Mouse (Mus musculus) heart, postnatal 0 days (tissue): Measurements from ENCODE around the gene Cry2. TPM values are rescaled to one million over a fixed set of nuclear protein-coding genes. Genes with fewer than 3 reads are reported as not detected.

ENCODE experiments used
- ATAC-seq: fragments of 200-750 bp; cut with Nextera tagmentation; 2 replicates; pipeline ENCODE4 v1.8.0; 2017; ENCODE audit warnings: low read depth, moderate number of reproducible peaks, moderate library complexity; ENCODE audit not compliant: insufficient read depth
- DNase-seq: peaks from one replicate; pipeline ENCODE4 v3.0.0-alpha.2; 2016; ENCODE audit warnings: low spot score
- H3K27ac ChIP-seq: fragments of 300-500 bp; sonication (generic); 2 replicates; pipeline ENCODE4 v1.5.1; 2014; ENCODE audit warnings: low read depth, mild to moderate bottlenecking
- H3K27me3 ChIP-seq: fragments of 300-500 bp; sonication (generic); 2 replicates; pipeline ENCODE4 v1.6.1; 2014; ENCODE audit warnings: low read length, mixed read lengths; ENCODE audit not compliant: control insufficient read depth, insufficient read depth
- H3K36me3 ChIP-seq: fragments of 300-500 bp; sonication (generic); replicated peaks from 2 replicates; pipeline ENCODE4 v1.6.1; 2014; ENCODE audit warnings: low read length, mixed read lengths; ENCODE audit not compliant: control insufficient read depth, insufficient read depth
- H3K4me1 ChIP-seq: fragments of 300-500 bp; sonication (generic); 2 replicates; pipeline ENCODE4 v1.6.1; 2014; ENCODE audit warnings: antibody characterized with exemption; ENCODE audit not compliant: control insufficient read depth, insufficient read depth
- H3K4me2 ChIP-seq: fragments of 300-500 bp; sonication (generic); 2 replicates; pipeline ENCODE4 v1.6.1; 2014; ENCODE audit warnings: low read depth, mild to moderate bottlenecking, low read length, moderate library complexity
- H3K4me3 ChIP-seq: fragments of 300-500 bp; sonication (generic); 2 replicates; pipeline ENCODE4 v1.5.1; 2014; ENCODE audit warnings: low read depth, low read length
- H3K9ac ChIP-seq: fragments of 300-500 bp; sonication (generic); replicated peaks from 2 replicates; pipeline ENCODE4 v1.6.1; 2014; ENCODE audit warnings: low read depth, low read length, mixed read lengths
- H3K9me3 ChIP-seq: fragments of 300-500 bp; sonication (generic); replicated peaks from 2 replicates; pipeline ENCODE4 v1.6.1; 2016; ENCODE audit warnings: low read length; ENCODE audit not compliant: control insufficient read depth
- CTCF ChIP-seq: IDR thresholded peaks from 2 replicates; pipeline ENCODE4 v1.5.1; 2016; ENCODE audit warnings: antibody characterized with exemption, control low read depth, low read depth
- EP300 ChIP-seq: IDR thresholded peaks from 2 replicates; pipeline ENCODE4 v1.6.1; 2016; ENCODE audit warnings: antibody characterized with exemption, low read depth
- WGBS: fragments of 180-500 bp; shearing (Covaris S2); extraction: QIAGEN DNeasy Blood & Tissue Kit; methylation state at CpG from one replicate; pipeline ENCODE4 v1.1.7; 2014; 5-methylcytosine and 5-hydroxymethylcytosine counted together
- polyA plus RNA-seq: library from polyadenylated mRNA; unstranded; fragments of >200 nt; fragmentation: Nextera tagmentation; extraction: Ambion mirVana; gene quantifications from 2 replicates; pipeline ENCODE4 v1.2.1, GENCODE M21; 2015
- total RNA-seq: library from RNA; depleted of rRNA; stranded (reverse); fragments of >200 nt; gene quantifications from 2 replicates; pipeline ENCODE4 v1.2.3, GENCODE M21; 2014; ENCODE audit warnings: low replicate concordance

Gene Cry2
- total and polyA plus RNA-seq, 2 experiments from 2014 or later: 9.5 to 17.3 TPM

DNA sequence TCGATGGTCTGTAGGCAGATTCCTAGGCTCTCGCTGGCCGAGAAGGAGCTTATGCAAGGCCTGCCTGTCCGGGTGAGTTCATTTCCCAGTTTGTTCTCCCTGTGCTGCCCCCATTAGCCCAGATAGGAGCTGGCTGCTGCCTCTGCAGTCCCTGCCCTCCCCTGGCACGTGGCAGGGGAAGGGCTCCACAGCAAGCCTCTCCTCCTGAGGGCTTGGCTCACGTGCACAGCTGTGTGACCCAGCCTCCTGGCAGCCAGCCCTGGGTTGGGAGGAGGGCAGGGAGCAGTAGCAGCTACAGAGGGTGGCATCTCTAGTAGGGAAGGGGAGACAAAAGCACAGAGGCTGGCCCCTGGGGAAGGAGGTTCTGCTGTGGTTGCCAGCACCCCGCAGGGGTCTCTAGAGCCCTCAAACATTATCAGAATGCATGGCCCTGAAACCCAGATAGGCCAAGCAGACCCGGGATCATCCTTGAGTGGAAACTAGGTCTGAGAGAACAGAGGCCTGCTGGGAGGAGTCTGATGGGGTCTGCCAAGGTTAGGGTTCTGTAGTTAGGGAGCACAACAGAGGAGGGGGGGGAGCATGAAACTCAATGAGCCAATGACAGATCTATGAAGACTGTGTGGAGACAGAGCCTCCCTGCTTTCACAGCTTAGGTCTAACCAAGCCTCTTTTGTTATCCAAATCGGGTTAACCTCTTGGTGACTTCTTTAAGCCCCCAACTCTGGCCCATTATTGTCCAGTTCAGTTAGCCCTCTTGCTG, 10.0 kb downstream of the Cry2 start:
- Histone ChIP-seq H3K9ac (peak overlapping the region; percentile 24; the same call in 1 of the 2 replicates), H3K4me1 (peaks cover 54% of the 10 kb centered on the region), H3K9me3 (no peaks in the 10 kb centered on the region), H3K36me3 (peaks cover 51% of the 10 kb centered on the region), H3K27ac (peak overlapping the region; percentile 90), H3K4me3 (no peak overlapping the region), H3K27me3 (no peaks in the 10 kb centered on the region), H3K4me2 (no peak overlapping the region)
- 46% methylated on average over 9 of the region's 9 CpGs for WGBS
- DNase-seq: peak; percentile 89
- TF ChIP-seq EP300 (peak; percentile 79; the same call in 1 of the 2 replicates), CTCF (peak; percentile 21; the same call in 1 of the 2 replicates)
- peak; percentile 91 for ATAC-seq

GRCm38 (mm10) chr2:92423156-92423555, 10.7 kb downstream of the Cry2 start:
- H3K4me2 ChIP-seq: no peak overlapping the region
- no peaks in the 10 kb centered on the region for H3K27me3 ChIP-seq
- DNase-seq (no peak), ATAC-seq (no peak; the same call in 1 of the 2 replicates)
- no peaks in the 10 kb centered on the region for H3K9me3 ChIP-seq
- H3K36me3 ChIP-seq: peaks cover 59% of the 10 kb centered on the region
- peaks cover 48% of the 10 kb centered on the region for H3K4me1 ChIP-seq
- WGBS: 80% methylated on average over 9 of the region's 9 CpGs
- TF ChIP-seq EP300 (no peak), CTCF (no peak)
- peak overlapping the region; percentile 24; the same call in 1 of the 2 replicates for H3K9ac ChIP-seq
- peak overlapping the region; percentile 90 for H3K27ac ChIP-seq
- no peak overlapping the region for H3K4me3 ChIP-seq

DNA sequence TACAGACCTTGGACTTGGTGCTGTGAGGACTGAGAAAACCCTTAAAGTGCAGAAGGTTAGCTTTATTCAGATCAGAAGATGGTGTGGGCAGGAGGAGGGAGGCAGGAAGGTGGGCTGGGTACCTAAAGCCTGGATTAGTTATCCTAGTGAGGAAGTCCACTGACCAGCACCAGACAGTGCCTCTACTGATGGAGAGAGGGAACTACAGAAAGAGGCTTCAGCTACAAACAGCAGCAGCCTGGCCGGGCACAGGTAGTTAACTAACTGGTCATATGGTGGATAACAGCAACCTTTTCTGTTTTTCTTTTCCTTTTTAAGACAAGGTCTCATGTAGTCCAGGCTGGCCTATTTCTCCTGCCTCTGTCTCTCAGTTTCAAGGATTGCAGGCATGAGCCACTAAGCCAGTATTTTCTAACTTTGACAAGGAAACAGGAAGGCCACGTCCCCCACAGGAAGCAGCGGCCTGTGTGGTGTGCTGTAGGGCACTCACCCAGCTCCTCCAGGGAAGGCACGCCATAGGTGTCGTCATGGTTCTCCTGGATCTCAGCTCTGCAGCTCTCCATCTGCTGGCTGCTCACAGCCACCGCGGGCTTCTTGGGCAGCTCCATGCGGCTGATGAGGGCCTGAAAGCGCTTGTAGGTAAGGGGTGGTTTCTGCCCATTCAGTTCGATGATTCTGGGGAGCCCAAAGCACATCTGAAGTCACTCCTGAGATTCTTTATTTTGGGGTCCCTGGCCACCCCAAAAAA, 11.3 kb downstream of the Cry2 start:
- Histone ChIP-seq H3K4me3 (no peak overlapping the region), H3K9ac (0 out of 2 replicates have a peak overlapping the region, but pooled peaks have one; percentile 24), H3K4me2 (no peak overlapping the region), H3K9me3 (no peaks in the 10 kb centered on the region), H3K27me3 (no peaks in the 10 kb centered on the region), H3K4me1 (peaks cover 43% of the 10 kb centered on the region), H3K36me3 (peaks cover 64% of the 10 kb centered on the region), H3K27ac (peak overlapping the region; percentile 90)
- ATAC-seq (no peak), DNase-seq (no peak)
- TF ChIP-seq CTCF: peak; percentile 34
- no peak for TF ChIP-seq EP300
- WGBS: 61% methylated on average over 10 of the region's 10 CpGs

DNA sequence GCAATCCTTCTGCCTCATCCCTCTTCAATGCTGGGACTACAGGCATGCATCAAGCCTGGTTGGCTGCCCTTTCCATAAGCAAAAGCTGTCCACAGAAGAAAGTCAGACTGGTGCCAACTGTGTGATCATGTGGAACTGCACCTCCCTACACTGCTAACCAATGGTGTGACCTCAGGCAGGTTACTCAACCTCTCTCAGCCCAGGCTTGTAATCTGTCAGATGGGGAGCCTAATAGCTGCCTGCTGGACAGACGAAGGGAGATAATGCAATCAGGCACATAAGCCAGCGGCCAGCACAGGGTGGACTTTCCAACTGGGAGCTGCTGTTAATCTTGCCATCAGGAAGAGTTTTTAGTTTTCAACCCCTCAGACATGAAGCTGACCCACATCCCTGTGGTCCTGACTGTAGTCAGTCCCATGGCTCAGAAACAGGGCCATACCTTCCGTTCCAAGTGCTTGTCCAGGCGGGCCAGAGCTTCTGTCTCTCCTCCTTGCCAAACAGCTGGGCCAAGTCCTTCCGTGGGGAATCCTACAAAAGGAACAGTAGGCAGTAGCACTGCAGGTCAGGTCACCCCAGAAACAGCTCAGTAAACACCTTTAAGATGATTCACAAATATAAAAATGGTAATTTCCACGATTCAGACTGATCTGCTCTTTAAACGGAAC, 12.0 kb downstream of the Cry2 start:
- Histone ChIP-seq H3K36me3 (peaks cover 71% of the 10 kb centered on the region), H3K27ac (no peak overlapping the region)
- 87% methylated on average over 7 of the region's 7 CpGs for WGBS

DNA sequence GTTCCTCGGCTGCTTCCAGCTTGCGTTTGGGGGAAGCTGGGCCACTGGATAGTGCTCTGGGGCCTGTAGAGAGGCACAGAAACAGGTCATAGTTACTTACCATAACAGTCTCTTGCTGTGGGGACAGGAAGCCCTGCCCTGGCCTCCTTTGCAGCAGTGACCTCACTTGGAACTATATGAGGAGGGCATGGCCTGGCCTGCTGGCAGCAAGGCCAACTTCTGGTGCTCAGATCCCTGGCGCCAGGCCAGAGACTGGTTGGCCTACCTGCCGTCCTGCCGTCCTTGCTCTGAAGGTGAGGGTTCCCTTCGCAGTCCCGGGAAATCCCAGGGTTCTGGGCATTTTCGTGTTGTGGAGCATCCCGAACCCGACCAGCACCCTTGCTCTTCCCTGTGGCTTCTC, 22.1 kb downstream of the Cry2 start:
- no peaks in the 10 kb centered on the region for H3K27me3 ChIP-seq
- H3K36me3 ChIP-seq: peaks cover 95% of the 10 kb centered on the region
- no peak overlapping the region for H3K4me3 ChIP-seq
- ATAC-seq (no peak), DNase-seq (no peak)
- no peaks in the 10 kb centered on the region for H3K4me1 ChIP-seq
- TF ChIP-seq EP300 (no peak), CTCF (no peak)
- 83% methylated on average over 10 of the region's 10 CpGs for WGBS
- no peaks in the 10 kb centered on the region for H3K9me3 ChIP-seq
- H3K9ac ChIP-seq: no peak overlapping the region
- no peak overlapping the region for H3K4me2 ChIP-seq
- no peak overlapping the region for H3K27ac ChIP-seq

More for the DNA sequence above, 12.0 kb downstream of the Cry2 start:
- TF ChIP-seq EP300 (no peak), CTCF (no peak)
- Histone ChIP-seq H3K4me3 (no peak overlapping the region), H3K9ac (no peak overlapping the region), H3K4me1 (peaks cover 37% of the 10 kb centered on the region), H3K27me3 (no peaks in the 10 kb centered on the region), H3K4me2 (no peak overlapping the region), H3K9me3 (no peaks in the 10 kb centered on the region)
- no peak for ATAC-seq
- no peak for DNase-seq
